Mouse (Mus musculus) heart, embryonic 15.5 days (tissue): Measurements from ENCODE around the gene Cd33. TPM values are rescaled to one million over a fixed set of nuclear protein-coding genes. Genes with fewer than 3 reads are reported as not detected.

Experiments used
- ATAC-seq: fragments of 200-750 bp; cut with Nextera tagmentation; replicated peaks from 2 replicates; pipeline ENCODE4 v1.8.0; 2017; ENCODE audit warnings: low read depth, moderate TSS enrichment; ENCODE audit not compliant: insufficient number of reproducible peaks, insufficient read depth, low FRiP score
- H3K27ac ChIP-seq: fragments of 300-500 bp; sonication (generic); 2 replicates; pipeline ENCODE4 v1.5.1; 2015; ENCODE audit warnings: mild to moderate bottlenecking, inconsistent platforms
- H3K27me3 ChIP-seq: fragments of 300-500 bp; sonication (generic); 2 replicates; pipeline ENCODE4 v1.6.1; 2015; ENCODE audit warnings: inconsistent platforms
- H3K36me3 ChIP-seq: fragments of 300-500 bp; sonication (generic); 2 replicates; pipeline ENCODE4 v1.6.1; 2015; ENCODE audit warnings: mild to moderate bottlenecking, inconsistent platforms
- H3K4me1 ChIP-seq: fragments of 300-500 bp; sonication (generic); replicated peaks from 2 replicates; pipeline ENCODE4 v1.6.1; 2015; ENCODE audit warnings: inconsistent platforms
- H3K4me2 ChIP-seq: fragments of 300-500 bp; sonication (generic); 2 replicates; pipeline ENCODE4 v1.6.1; 2015; ENCODE audit warnings: inconsistent platforms, mild to moderate bottlenecking, moderate library complexity
- H3K4me3 ChIP-seq: fragments of 300-500 bp; sonication (generic); 2 replicates; pipeline ENCODE4 v1.5.1; 2015; ENCODE audit warnings: mild to moderate bottlenecking, inconsistent platforms
- H3K9ac ChIP-seq: fragments of 300-500 bp; sonication (generic); 2 replicates; pipeline ENCODE4 v1.6.1; 2015; ENCODE audit warnings: mild to moderate bottlenecking, inconsistent platforms
- H3K9me3 ChIP-seq: fragments of 300-500 bp; sonication (generic); replicated peaks from 2 replicates; pipeline ENCODE4 v1.6.1; 2016; ENCODE audit warnings: inconsistent platforms
- WGBS: fragments of 180-500 bp; shearing (Covaris S2); methylation state at CpG from one replicate; pipeline ENCODE4 v1.1.7; 2015; ENCODE audit warnings: mixed read lengths; 5-methylcytosine and 5-hydroxymethylcytosine counted together
- polyA plus RNA-seq: library from polyadenylated mRNA; unstranded; fragments of >200 nt; fragmentation: Nextera tagmentation; extraction: Ambion mirVana; gene quantifications from 2 replicates; pipeline ENCODE4 v1.2.1, GENCODE M21; 2015

Cd33 gene
- polyA plus RNA-seq, 1 experiment from 2014 or later = 0.49 TPM

- Histone ChIP-seq H3K4me3 (no peak overlapping the region), H3K36me3 (no peaks in the 10 kb centered on the region), H3K27me3 (no peaks in the 10 kb centered on the region), H3K9me3 (no peaks in the 10 kb centered on the region), H3K4me1 (no peaks in the 10 kb centered on the region), H3K27ac (no peak overlapping the region), H3K4me2 (no peak overlapping the region), H3K9ac (no peak overlapping the region)
- ATAC-seq = no peak
- 74% methylated on average over 4 of the region's 4 CpGs for WGBS
Observed at GRCm38 (mm10) chr7:43553153-43553552, 8.9 kb upstream of the Cd33 start.

- Histone ChIP-seq H3K4me2 (no peak overlapping the region), H3K9me3 (no peaks in the 10 kb centered on the region), H3K36me3 (no peaks in the 10 kb centered on the region), H3K27me3 (no peaks in the 10 kb centered on the region), H3K9ac (no peak overlapping the region), H3K4me1 (no peaks in the 10 kb centered on the region), H3K27ac (no peak overlapping the region), H3K4me3 (no peak overlapping the region)
- WGBS = 75% methylated on average over 4 of the region's 4 CpGs
- no peak for ATAC-seq
Observed at GRCm38 (mm10) chr7:43548206-43548605, 4.0 kb upstream of the Cd33 start.

- Histone ChIP-seq H3K4me3 (no peak overlapping the region), H3K27me3 (no peaks in the 10 kb centered on the region), H3K4me2 (no peak overlapping the region), H3K36me3 (no peaks in the 10 kb centered on the region), H3K4me1 (no peaks in the 10 kb centered on the region), H3K9me3 (no peaks in the 10 kb centered on the region), H3K27ac (no peak overlapping the region), H3K9ac (no peak overlapping the region)
- 28% methylated on average over 5 of the region's 5 CpGs for WGBS
- no peak for ATAC-seq
Observed at GRCm38 (mm10) chr7:43547666-43548065, 3.4 kb upstream of the Cd33 start.

- H3K36me3 ChIP-seq = no peaks in the 10 kb centered on the region
- no peaks in the 10 kb centered on the region for H3K4me1 ChIP-seq
- H3K4me3 ChIP-seq = no peak overlapping the region
- H3K9ac ChIP-seq = no peak overlapping the region
- H3K27me3 ChIP-seq = no peaks in the 10 kb centered on the region
- no peak overlapping the region for H3K4me2 ChIP-seq
- WGBS = 54% methylated on average over 7 of the region's 7 CpGs
- no peak for ATAC-seq
- no peaks in the 10 kb centered on the region for H3K9me3 ChIP-seq
- H3K27ac ChIP-seq = no peak overlapping the region
Observed at GRCm38 (mm10) chr7:43545656-43546545, 1.7 kb upstream of the Cd33 start.

- Histone ChIP-seq H3K27me3 (no peaks in the 10 kb centered on the region), H3K4me2 (no peak overlapping the region), H3K4me1 (no peaks in the 10 kb centered on the region), H3K9me3 (no peaks in the 10 kb centered on the region), H3K27ac (no peak overlapping the region), H3K9ac (no peak overlapping the region), H3K4me3 (no peak overlapping the region), H3K36me3 (no peaks in the 10 kb centered on the region)
- WGBS = 55% methylated on average over 4 of the region's 4 CpGs
- no peak for ATAC-seq
Observed at GRCm38 (mm10) chr7:43538524-43538923, 5.7 kb downstream of the Cd33 start.

- Histone ChIP-seq H3K4me3 (no peak overlapping the region), H3K4me1 (no peaks in the 10 kb centered on the region), H3K9me3 (no peaks in the 10 kb centered on the region), H3K27me3 (no peaks in the 10 kb centered on the region), H3K4me2 (no peak overlapping the region), H3K9ac (no peak overlapping the region), H3K27ac (no peak overlapping the region), H3K36me3 (no peaks in the 10 kb centered on the region)
- 75% methylated on average over 9 of the region's 9 CpGs for WGBS
- ATAC-seq = no peak
Observed at GRCm38 (mm10) chr7:43532936-43533505, 11.2 kb downstream of the Cd33 start.

- H3K9me3 ChIP-seq = no peaks in the 10 kb centered on the region
- H3K4me1 ChIP-seq = no peaks in the 10 kb centered on the region
- H3K36me3 ChIP-seq = no peaks in the 10 kb centered on the region
- no peak for ATAC-seq
- H3K9ac ChIP-seq = no peak overlapping the region
- whole genome bisulfite sequencing = 62% methylated on average over 8 of the region's 8 CpGs
- no peaks in the 10 kb centered on the region for H3K27me3 ChIP-seq
- no peak overlapping the region for H3K27ac ChIP-seq
- H3K4me2 ChIP-seq = no peak overlapping the region
- no peak overlapping the region for H3K4me3 ChIP-seq
Observed at GRCm38 (mm10) chr7:43530216-43530785, 13.9 kb downstream of the Cd33 start.

- Histone ChIP-seq H3K9ac (no peak overlapping the region), H3K9me3 (no peaks in the 10 kb centered on the region), H3K4me1 (no peaks in the 10 kb centered on the region), H3K27me3 (no peaks in the 10 kb centered on the region), H3K27ac (no peak overlapping the region), H3K36me3 (no peaks in the 10 kb centered on the region), H3K4me3 (no peak overlapping the region), H3K4me2 (no peak overlapping the region)
- WGBS = 50% methylated on average over 3 of the region's 3 CpGs
- no peak for ATAC-seq
Observed at GRCm38 (mm10) chr7:43525313-43525712, 18.9 kb downstream of the Cd33 start.

GRCm38 (mm10) chr7:43522776-43523175 lies 21.5 kb downstream of the Cd33 start:
- no peak overlapping the region for H3K4me2 ChIP-seq
- no peak overlapping the region for H3K27ac ChIP-seq
- no peaks in the 10 kb centered on the region for H3K36me3 ChIP-seq
- H3K9me3 ChIP-seq = no peaks in the 10 kb centered on the region
- H3K4me3 ChIP-seq = no peak overlapping the region
- no peak overlapping the region for H3K9ac ChIP-seq
- no peak for ATAC-seq
- 76% methylated on average over 2 of the region's 2 CpGs for whole genome bisulfite sequencing
- no peaks in the 10 kb centered on the region for H3K27me3 ChIP-seq
- no peaks in the 10 kb centered on the region for H3K4me1 ChIP-seq

- Histone ChIP-seq H3K36me3 (no peaks in the 10 kb centered on the region), H3K9me3 (no peaks in the 10 kb centered on the region), H3K4me3 (no peak overlapping the region), H3K4me2 (no peak overlapping the region), H3K27ac (no peak overlapping the region), H3K27me3 (no peaks in the 10 kb centered on the region), H3K9ac (no peak overlapping the region), H3K4me1 (no peaks in the 10 kb centered on the region)
- WGBS = 76% methylated on average over 15 of the region's 15 CpGs
- ATAC-seq = no peak
Observed at GRCm38 (mm10) chr7:43518341-43518740, 25.9 kb downstream of the Cd33 start.

GRCm38 (mm10) chr7:43515076-43515475 lies 29.2 kb downstream of the Cd33 start:
- whole genome bisulfite sequencing = 77% methylated on average over 5 of the region's 5 CpGs
- H3K9me3 ChIP-seq = no peaks in the 10 kb centered on the region
- no peak overlapping the region for H3K4me2 ChIP-seq
- no peaks in the 10 kb centered on the region for H3K36me3 ChIP-seq
- no peak overlapping the region for H3K9ac ChIP-seq
- no peak overlapping the region for H3K27ac ChIP-seq
- H3K4me3 ChIP-seq = no peak overlapping the region
- no peaks in the 10 kb centered on the region for H3K27me3 ChIP-seq
- no peaks in the 10 kb centered on the region for H3K4me1 ChIP-seq
- ATAC-seq = no peak
